Mouse (Mus musculus) inflammation-experienced regulatory T-cells, adult 6 months (primary cell): ENCODE data around the gene Sdc1. TPM values are rescaled to one million over a fixed set of nuclear protein-coding genes. Genes with fewer than 3 reads are reported as not detected.

Source experiments
- ATAC-seq: one replicate; pipeline ENCODE4 v1.8.0; 2017
- polyA plus RNA-seq, 3 experiments: library from polyadenylated mRNA; unstranded; fragments of 100-300 nt; shearing (Covaris generic); gene quantifications; one replicate each; pipeline ENCODE4 v1.2.1; 2017

Gene Sdc1
- polyA plus RNA-seq, 3 experiments from 2014 or later, result 0.30 to 0.74 TPM; not detected in 1

GRCm38 (mm10) chr12:8827014-8827715 is 56.0 kb downstream of the Sdc1 start:
- no peak for ATAC-seq

DNA sequence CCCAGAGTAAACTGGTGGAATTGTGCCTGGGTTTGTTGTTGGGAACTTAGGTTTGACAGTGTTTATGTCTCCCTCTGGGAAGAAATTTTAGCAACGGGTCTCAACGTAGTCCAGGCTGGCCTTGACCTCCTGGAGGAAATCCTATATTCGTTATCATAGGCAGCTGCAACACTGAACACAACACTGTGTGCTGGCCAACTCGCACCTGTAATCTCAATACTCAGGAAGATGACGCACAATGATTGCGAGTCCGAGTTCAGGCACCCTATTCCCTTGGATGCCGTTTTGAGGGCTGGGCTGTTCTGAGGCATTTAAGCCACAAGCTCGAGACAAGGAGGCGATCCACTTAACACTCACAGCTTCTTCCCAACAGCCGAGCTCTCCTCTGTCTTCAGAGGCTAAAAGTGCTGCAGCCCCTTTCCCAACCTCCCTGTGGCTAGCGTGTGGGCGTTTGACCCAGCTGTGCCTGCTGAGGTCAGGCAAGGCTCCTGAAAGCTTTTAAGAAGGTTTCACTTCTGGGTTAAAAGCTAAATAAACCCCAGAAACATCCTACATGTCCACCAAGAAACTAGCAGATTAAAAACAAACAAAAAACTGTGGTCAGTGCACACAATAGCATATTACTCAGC is 58.0 kb downstream of the Sdc1 start:
- no peak for ATAC-seq

GRCm38 (mm10) chr12:8829661-8830040 is 58.5 kb downstream of the Sdc1 start:
- no peak for ATAC-seq

DNA sequence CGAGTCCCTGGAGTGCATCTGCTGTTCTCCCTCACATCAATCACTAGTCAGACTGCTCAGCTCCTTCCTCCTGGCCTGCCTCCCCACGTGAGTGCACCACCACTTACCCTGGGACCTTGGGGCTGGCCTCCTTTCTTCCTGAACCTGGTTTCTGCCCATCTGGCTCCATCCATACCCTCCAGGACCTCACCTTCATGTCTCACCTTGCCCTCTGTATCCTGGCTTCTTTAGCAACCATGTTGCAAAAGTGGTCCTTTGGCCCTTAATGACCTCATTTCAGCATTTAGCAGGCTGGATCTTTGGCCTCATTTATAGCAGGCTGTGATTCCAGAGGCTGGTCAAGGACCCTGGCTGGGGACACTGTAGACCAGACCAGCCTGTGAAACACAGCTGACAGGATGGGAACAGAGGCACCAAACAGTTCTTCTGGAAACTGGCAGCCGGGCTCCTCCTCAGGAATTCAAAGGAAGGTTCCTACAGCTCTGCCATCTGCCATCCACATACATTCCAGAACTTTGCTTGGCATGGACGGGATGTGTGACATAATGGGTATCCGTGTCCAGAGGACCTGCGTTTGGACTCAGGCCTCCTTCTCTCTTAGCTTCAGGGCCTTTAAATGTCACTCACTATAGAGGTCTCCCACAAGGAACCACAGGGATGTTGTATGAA is 60.0 kb downstream of the Sdc1 start:
- no peak for ATAC-seq

GRCm38 (mm10) chr12:8831710-8832109 is 60.6 kb downstream of the Sdc1 start:
- no peak for ATAC-seq

- no peak for ATAC-seq
These were observed 69.7 kb downstream of the Sdc1 start for GRCm38 (mm10) chr12:8840782-8841325.

GRCm38 (mm10) chr12:8842725-8843124 is 71.6 kb downstream of the Sdc1 start:
- no peak for ATAC-seq

Other genes with a start within 250 kb of the Sdc1 start
- gene Slc7a15, start 172.3 kb upstream of the Sdc1 start, polyA plus RNA-seq, result not detected
- 10 to 100 TPM; 60.6 to 67.0 (median 65.5) TPM for gene Pum2, start 97.2 kb upstream of the Sdc1 start, polyA plus RNA-seq
- 100 to 1,000 TPM; 117 to 185 (median 137) TPM for gene Laptm4a, start 150.3 kb downstream of the Sdc1 start, polyA plus RNA-seq
- gene Matn3, start 176.6 kb downstream of the Sdc1 start, polyA plus RNA-seq, result not detected
- gene Wdr35, start 202.6 kb downstream of the Sdc1 start, polyA plus RNA-seq, result 1 to 10 TPM; 2.8 to 3.1 (median 2.9) TPM